Mouse (Mus musculus): Measurements from ENCODE around the gene 2810004N23Rik. TPM values are rescaled to one million over a fixed set of nuclear protein-coding genes. Genes with fewer than 3 reads are reported as not detected.

The 2810004N23Rik gene
- polyA plus RNA-seq, 1 experiment from 2014 or later = 72.1 TPM

GRCm38 (mm10) chr8:124810689-124811394 lies 52.1 kb downstream of the 2810004N23Rik start:
- Histone ChIP-seq H3K4me1 (peaks cover 16% of the 10 kb centered on the region), H3K27ac (replicated peaks) (no peak overlapping the region), H3K4me3 (no peak overlapping the region), H3K36me3 (no peaks in the 10 kb centered on the region), H3K27me3 (ENCODE audit: low read depth, poor library complexity, severe bottlenecking) (no peaks in the 10 kb centered on the region), H3K9me3 (replicated peaks) (peaks cover 3% of the 10 kb centered on the region; the same call in 1 of the 2 replicates)
- WGBS = 50% methylated on average over 9 of the region's 9 CpGs
- no peak for DNase-seq (ENCODE audit: low spot score)

- 70% methylated on average over 5 of the region's 5 CpGs for WGBS
- Histone ChIP-seq H3K27me3 (ENCODE audit: low read depth, poor library complexity, severe bottlenecking) (no peaks in the 10 kb centered on the region), H3K4me1 (peaks cover 16% of the 10 kb centered on the region), H3K9me3 (replicated peaks) (no peaks in the 10 kb centered on the region), H3K36me3 (no peaks in the 10 kb centered on the region), H3K27ac (replicated peaks) (no peak overlapping the region), H3K4me3 (no peak overlapping the region)
- DNase-seq (ENCODE audit: low spot score) = no peak
Measured at GRCm38 (mm10) chr8:124810056-124810610, 52.8 kb downstream of the 2810004N23Rik start.

GRCm38 (mm10) chr8:124809419-124809818 lies 53.5 kb downstream of the 2810004N23Rik start:
- no peak overlapping the region for H3K27ac ChIP-seq (replicated peaks)
- H3K27me3 ChIP-seq (ENCODE audit: low read depth, poor library complexity, severe bottlenecking) = no peaks in the 10 kb centered on the region
- peaks cover 16% of the 10 kb centered on the region for H3K4me1 ChIP-seq
- no peak overlapping the region for H3K4me3 ChIP-seq
- DNase-seq (ENCODE audit: low spot score) = no peak
- no peaks in the 10 kb centered on the region for H3K9me3 ChIP-seq (replicated peaks)
- WGBS = 75% methylated on average over 2 of the region's 2 CpGs
- no peaks in the 10 kb centered on the region for H3K36me3 ChIP-seq

- H3K36me3 ChIP-seq = no peaks in the 10 kb centered on the region
- H3K9me3 ChIP-seq (replicated peaks) = no peaks in the 10 kb centered on the region
- H3K4me1 ChIP-seq = peaks cover 13% of the 10 kb centered on the region
- no peaks in the 10 kb centered on the region for H3K27me3 ChIP-seq (ENCODE audit: low read depth, poor library complexity, severe bottlenecking)
- no peak overlapping the region for H3K4me3 ChIP-seq
- 85% methylated on average over 4 of the region's 4 CpGs for WGBS
- H3K27ac ChIP-seq (replicated peaks) = no peak overlapping the region
- DNase-seq (ENCODE audit: low spot score) = no peak
Measured at GRCm38 (mm10) chr8:124805990-124806389, 56.9 kb downstream of the 2810004N23Rik start.

GRCm38 (mm10) chr8:124803824-124804702 lies 58.9 kb downstream of the 2810004N23Rik start:
- no peak for DNase-seq (ENCODE audit: low spot score)
- Histone ChIP-seq H3K4me3 (no peak overlapping the region), H3K9me3 (replicated peaks) (no peaks in the 10 kb centered on the region), H3K36me3 (no peaks in the 10 kb centered on the region), H3K27me3 (ENCODE audit: low read depth, poor library complexity, severe bottlenecking) (no peaks in the 10 kb centered on the region), H3K27ac (replicated peaks) (no peak overlapping the region), H3K4me1 (no peaks in the 10 kb centered on the region)
- WGBS = 73% methylated on average over 12 of the region's 12 CpGs

GRCm38 (mm10) chr8:124800542-124800941 lies 62.4 kb downstream of the 2810004N23Rik start:
- Histone ChIP-seq H3K27ac (replicated peaks) (no peak overlapping the region), H3K9me3 (replicated peaks) (no peaks in the 10 kb centered on the region), H3K4me1 (no peaks in the 10 kb centered on the region; the same call in 1 of the 2 replicates), H3K36me3 (no peaks in the 10 kb centered on the region), H3K4me3 (no peak overlapping the region), H3K27me3 (ENCODE audit: low read depth, poor library complexity, severe bottlenecking) (peaks cover 23% of the 10 kb centered on the region)
- WGBS = 51% methylated on average over 11 of the region's 11 CpGs
- DNase-seq (ENCODE audit: low spot score) = no peak

DNA sequence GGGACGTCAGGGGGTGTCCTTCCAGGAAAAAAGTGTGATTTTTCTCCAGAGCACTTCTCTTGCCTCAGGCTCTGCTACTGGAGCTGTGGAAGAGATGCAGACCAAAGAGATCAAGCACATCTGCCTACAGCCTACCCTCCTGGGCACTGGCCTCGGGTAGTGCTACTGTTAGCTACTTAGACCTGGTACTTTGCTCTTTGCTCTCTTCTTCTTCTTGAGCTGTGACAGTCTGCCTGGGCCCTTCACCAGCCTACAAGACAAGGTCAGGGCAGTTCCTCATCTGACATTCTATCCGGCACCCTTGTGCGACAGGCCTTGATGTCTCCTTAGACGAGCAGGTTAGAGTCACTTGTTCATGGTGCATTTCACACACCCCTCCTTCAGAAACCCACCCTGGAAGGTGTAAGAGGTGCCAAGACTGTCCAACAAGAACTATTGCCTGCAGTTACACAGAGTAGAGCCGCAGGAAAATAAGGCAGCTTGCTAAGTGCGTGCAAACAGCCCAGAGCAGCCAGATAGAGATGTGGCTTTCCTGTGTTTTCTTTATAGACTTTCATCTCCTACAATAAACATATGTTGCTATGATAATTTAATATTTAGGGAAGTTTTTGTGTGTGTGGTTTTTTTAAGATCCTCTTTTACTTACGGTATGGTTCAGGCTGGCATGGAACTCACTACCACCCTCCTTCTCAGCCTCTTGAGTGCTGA lies 67.0 kb downstream of the 2810004N23Rik start:
- 82% methylated on average over 8 of the region's 8 CpGs for whole genome bisulfite sequencing
- peaks cover 34% of the 10 kb centered on the region for H3K4me1 ChIP-seq
- H3K4me3 ChIP-seq = peak overlapping the region; percentile 70; the same call in 1 of the 2 replicates
- H3K9me3 ChIP-seq (replicated peaks) = no peaks in the 10 kb centered on the region
- peaks cover 69% of the 10 kb centered on the region for H3K27me3 ChIP-seq (ENCODE audit: low read depth, poor library complexity, severe bottlenecking)
- no peaks in the 10 kb centered on the region for H3K36me3 ChIP-seq
- H3K27ac ChIP-seq (replicated peaks) = no peak overlapping the region
- no peak for DNase-seq (ENCODE audit: low spot score)

GRCm38 (mm10) chr8:124794486-124794780 lies 68.5 kb downstream of the 2810004N23Rik start:
- Histone ChIP-seq H3K27ac (replicated peaks) (peak overlapping the region; percentile 80), H3K27me3 (ENCODE audit: low read depth, poor library complexity, severe bottlenecking) (peaks cover 82% of the 10 kb centered on the region), H3K4me3 (peak overlapping the region; percentile 70), H3K36me3 (no peaks in the 10 kb centered on the region), H3K9me3 (replicated peaks) (no peaks in the 10 kb centered on the region), H3K4me1 (peaks cover 34% of the 10 kb centered on the region)
- WGBS = under 1% methylated on average over 25 of the region's 25 CpGs
- peak; percentile 79 for DNase-seq (ENCODE audit: low spot score)

- Histone ChIP-seq H3K27me3 (ENCODE audit: low read depth, poor library complexity, severe bottlenecking) (peaks cover 86% of the 10 kb centered on the region), H3K4me3 (peak overlapping the region; percentile 70), H3K9me3 (replicated peaks) (no peaks in the 10 kb centered on the region), H3K27ac (replicated peaks) (peak overlapping the region; percentile 80), H3K4me1 (peaks cover 34% of the 10 kb centered on the region), H3K36me3 (no peaks in the 10 kb centered on the region)
- peak; percentile 42 for DNase-seq (ENCODE audit: low spot score)
- WGBS = under 1% methylated on average over 78 of the region's 81 CpGs
Measured at GRCm38 (mm10) chr8:124793661-124794485, 69.0 kb downstream of the 2810004N23Rik start.

DNA sequence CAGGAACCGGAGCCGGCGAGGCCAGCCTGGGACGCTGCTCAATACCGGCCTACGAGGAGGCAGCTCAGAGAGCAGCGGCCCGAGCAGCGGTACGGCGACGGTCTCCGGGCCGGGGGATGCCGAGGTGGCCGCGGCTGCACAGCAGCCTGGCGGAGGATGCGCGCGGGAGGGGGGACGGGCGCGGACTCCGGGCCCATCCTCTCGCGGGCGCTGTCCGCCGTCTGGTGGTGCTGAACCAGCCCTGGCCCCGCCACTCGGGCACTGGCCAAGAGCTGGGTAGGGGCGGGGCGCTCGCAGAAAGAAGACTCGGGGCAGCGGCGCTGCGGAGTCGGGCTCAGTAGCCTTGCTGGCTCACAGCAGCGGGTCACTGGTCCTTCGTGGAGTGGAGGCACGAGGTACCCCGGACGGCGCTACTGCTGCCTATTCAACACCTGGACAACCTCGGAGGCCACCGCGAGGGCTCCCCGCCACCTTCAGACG lies 69.7 kb downstream of the 2810004N23Rik start:
- Histone ChIP-seq H3K4me3 (peak overlapping the region; percentile 70), H3K27ac (replicated peaks) (peak overlapping the region; percentile 80), H3K4me1 (peaks cover 34% of the 10 kb centered on the region), H3K27me3 (ENCODE audit: low read depth, poor library complexity, severe bottlenecking) (peaks cover 86% of the 10 kb centered on the region), H3K36me3 (no peaks in the 10 kb centered on the region), H3K9me3 (replicated peaks) (no peaks in the 10 kb centered on the region)
- WGBS = under 1% methylated on average over 50 of the region's 51 CpGs
- peak; percentile 91 for DNase-seq (ENCODE audit: low spot score)

- no peaks in the 10 kb centered on the region for H3K36me3 ChIP-seq
- H3K4me3 ChIP-seq = peak within 1 kb of the TSS; percentile 70
- H3K27ac ChIP-seq (replicated peaks) = peak within 1 kb of the TSS; percentile 80
- no peaks in the 10 kb centered on the region for H3K9me3 ChIP-seq (replicated peaks)
- H3K4me1 ChIP-seq = peaks cover 34% of the 10 kb centered on the region
- peaks cover 85% of the 10 kb centered on the region for H3K27me3 ChIP-seq (ENCODE audit: low read depth, poor library complexity, severe bottlenecking)
- peak; percentile 88 for DNase-seq (ENCODE audit: low spot score)
- under 1% methylated on average over 39 of the region's 39 CpGs for WGBS
Measured at GRCm38 (mm10) chr8:124792708-124793107, 70.2 kb downstream of the 2810004N23Rik start, which contains the start of gene Trim67. TSS of gene Trim67 (plus strand) at chr8:124793092.
